Mouse (Mus musculus) cerebellum, postnatal 10 days (tissue): ENCODE measurements at regions not wholly inside any gene's neighbourhood (a gene's known extent, or its start where the extent isn't known, plus 50 kb on each side); places are given as distances from the start of the nearest gene placed in this dataset.
"Not testable (repeated sequence)": the region's sequence is repeated elsewhere in the genome, so short reads cannot be mapped to it uniquely, and the experiment has no call there.

Source experiments
- DNase-seq, 2 experiments: peaks; one replicate each; pipeline ENCODE4 v3.0.0; 2021; ENCODE audit warnings: mixed read lengths in 2 of 2

GRCm38 (mm10) chr4:23567827-23568226, 928.4 kb upstream of the Mms22l start:
- peak; percentile 26 to 34 for DNase-seq

DNA sequence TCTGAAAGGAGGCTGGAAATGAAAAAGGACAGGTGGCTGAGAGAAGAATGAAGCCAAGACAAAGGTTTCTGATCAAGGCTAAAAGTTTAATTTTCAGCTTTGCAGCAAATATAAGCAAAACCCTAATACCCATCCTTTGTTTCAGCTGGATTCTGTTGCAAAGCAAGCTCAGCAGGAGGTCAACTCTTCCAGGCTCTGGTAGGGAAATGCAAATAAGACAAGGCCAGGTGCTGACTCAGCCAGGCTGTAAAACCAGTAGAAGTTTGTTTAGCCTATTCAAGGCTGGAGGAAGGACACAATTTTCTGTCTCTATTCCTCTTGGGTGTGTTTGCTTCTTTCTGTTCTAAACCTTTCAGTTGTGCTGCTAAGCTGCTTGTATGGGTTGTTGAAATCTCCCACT, 923.2 kb upstream of the Mms22l start:
- peak in 1 of 2 experiments; percentile 2 for DNase-seq

- DNase-seq = no peak
Measured at GRCm38 (mm10) chr4:23587412-23587811, 908.8 kb upstream of the Mms22l start.

DNA sequence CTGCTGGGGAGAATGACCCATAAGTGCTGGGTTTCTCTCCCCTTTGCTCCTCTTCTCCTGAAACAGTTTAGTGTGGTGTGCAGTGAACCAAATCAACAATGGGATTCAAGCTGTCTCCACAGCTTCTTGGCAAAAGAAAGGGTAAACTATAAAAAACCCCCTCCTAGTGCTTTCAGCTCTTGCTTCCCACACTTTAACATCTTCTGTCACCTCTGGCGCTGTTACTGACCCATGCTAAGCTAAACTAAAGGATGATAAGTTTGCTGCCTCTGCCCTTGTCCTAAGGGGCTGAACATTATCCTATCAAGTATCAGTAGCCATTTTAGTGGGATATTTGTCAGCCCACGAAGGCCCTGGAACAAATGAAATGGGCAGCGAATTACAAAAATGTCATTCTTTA, 905.4 kb upstream of the Mms22l start:
- no peak for DNase-seq

- DNase-seq = no peak
Measured at GRCm38 (mm10) chr4:23591593-23591992, 904.7 kb upstream of the Mms22l start.

GRCm38 (mm10) chr4:23600070-23600469, 896.2 kb upstream of the Mms22l start:
- DNase-seq = no peak

DNA sequence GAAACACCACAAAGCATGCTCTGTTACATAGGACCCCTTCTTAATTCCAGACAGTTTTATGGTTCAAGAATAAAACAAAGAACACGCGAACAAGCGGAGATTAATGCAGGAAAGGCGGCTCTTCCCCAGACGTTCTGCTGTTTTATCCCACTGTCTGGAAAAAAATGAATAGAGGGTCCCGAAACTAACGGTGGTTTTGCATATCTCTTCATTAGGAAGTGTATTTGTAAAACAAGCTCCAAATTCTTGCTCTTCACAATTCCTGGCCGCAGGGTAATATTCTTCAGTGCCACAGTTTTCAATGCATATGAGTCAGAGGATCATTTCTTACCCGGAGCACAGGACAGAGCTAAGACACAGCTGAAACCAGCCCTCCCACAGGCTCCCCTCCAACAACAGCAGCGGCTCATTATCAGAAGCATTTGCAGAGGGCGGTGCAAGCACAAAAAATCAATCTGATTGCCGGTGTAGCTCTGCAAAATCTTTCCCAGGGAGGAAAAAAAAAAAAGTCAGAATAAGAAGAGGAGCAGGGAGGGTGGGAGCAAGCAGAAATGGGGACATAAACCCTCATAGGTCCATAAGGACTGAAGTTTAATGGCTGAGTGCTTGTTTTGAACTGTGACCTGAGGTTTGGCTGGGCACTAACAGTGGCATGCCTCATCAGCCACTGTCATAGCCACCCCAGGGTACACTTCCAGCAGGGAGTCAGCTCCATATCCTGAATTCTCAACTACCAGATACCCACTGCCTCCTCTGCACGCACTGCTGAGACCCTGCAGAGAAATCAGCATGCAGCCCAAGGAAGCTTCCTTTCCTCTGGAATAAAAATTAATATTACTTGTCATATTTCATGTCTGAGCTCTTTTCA, 894.6 kb upstream of the Mms22l start:
- peak; percentile 28 to 41 for DNase-seq

GRCm38 (mm10) chr4:23602294-23602932, 893.8 kb upstream of the Mms22l start:
- DNase-seq = peak in 1 of 2 experiments; percentile 5

- DNase-seq = peak; percentile 9 to 21
Measured at GRCm38 (mm10) chr4:23607348-23607747, 888.9 kb upstream of the Mms22l start.

- no peak for DNase-seq
Measured at GRCm38 (mm10) chr4:23621208-23621607, 875.0 kb upstream of the Mms22l start.

DNA sequence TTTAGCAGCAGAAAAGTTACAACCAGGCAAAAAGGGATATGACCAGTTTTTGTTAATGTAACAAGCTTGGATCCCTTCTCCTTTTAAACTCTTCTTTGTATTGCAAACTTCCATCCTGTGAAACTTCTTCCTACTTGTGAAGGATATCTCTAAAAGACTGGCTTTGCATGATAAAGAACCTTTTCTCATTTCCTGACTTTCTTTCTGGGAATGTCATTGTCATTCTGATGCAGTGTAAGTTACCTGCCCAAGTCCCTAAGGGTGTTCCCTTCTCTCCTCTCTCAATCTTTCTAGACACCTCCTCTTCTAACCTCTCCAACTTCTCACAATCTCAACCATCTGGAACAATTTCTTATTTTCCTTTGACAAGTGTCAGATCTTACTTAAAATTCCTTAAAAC, 874.0 kb upstream of the Mms22l start:
- DNase-seq = no peak

- DNase-seq = peak; percentile 15 to 30
Measured at GRCm38 (mm10) chr4:23636231-23636928, 859.9 kb upstream of the Mms22l start.

- DNase-seq = peak in 1 of 2 experiments; percentile 2
Measured at GRCm38 (mm10) chr4:23636929-23637235, 859.4 kb upstream of the Mms22l start.

- DNase-seq = not testable (repeated sequence)
Measured at GRCm38 (mm10) chr4:23656671-23657070, 839.6 kb upstream of the Mms22l start.

DNA sequence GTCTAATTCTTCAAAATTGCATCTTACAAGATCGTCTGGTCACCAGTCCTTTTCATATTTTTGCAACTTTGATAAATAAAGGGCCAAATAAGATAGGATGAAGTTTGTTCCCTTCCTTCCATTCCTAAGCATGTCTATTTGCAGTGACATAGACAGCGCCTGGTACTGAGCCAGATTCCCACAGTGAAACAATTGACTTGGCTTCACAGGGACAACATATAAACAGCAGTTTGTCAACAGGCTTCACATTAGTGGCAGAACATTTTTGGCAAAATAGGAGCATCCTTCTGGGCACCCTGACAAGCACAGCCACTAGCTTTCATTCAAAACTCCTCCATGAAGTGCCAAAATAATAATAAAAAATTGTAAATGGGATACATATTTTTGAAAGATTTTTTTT, 827.4 kb upstream of the Mms22l start:
- DNase-seq = peak; percentile 94

- DNase-seq = no peak
Measured at GRCm38 (mm10) chr4:23703626-23704025, 792.6 kb upstream of the Mms22l start.

DNA sequence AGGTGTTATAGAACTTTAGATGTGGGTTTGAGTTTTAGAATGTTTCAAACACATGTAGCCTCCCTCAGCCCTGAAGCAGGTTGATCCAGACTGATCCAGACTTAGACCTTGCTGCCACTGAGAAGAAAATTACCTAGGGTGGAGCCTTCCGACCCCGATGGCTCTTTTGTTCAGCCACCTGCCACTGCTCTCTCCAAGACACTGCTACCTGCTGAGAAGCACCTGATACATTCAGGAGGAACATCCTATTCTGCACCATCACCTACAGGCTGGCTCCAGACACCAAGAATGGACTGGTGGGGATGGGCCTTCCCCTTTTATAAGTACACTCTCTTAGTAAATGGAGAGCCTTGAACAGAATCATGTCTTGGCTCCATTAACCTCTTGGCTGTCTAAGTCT, 785.5 kb upstream of the Mms22l start:
- DNase-seq = no peak

GRCm38 (mm10) chr4:23713781-23714415, 782.4 kb upstream of the Mms22l start:
- DNase-seq = no peak

- DNase-seq = no peak
Measured at GRCm38 (mm10) chr4:23727846-23728245, 768.4 kb upstream of the Mms22l start.

DNA sequence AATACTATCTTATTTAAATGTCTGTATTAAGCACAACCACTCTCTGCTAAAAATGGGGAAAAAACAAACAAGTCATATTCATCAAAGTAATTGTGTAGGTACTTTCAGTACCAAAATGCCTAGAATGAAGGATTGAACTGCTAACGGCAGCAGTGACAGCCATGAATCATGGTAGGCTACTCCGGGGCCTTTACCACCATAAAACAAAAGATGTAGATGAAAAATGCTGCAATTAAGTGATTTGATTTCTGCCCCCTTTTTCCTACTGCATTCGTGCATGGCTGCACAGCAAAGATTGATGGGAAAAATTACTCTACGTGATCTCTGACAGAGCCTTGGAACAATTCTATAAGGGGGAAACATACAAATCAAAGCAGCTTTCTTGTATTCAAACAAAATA, 763.8 kb upstream of the Mms22l start:
- no peak for DNase-seq

- no peak for DNase-seq
Measured at GRCm38 (mm10) chr4:23744079-23744478, 752.2 kb upstream of the Mms22l start.

GRCm38 (mm10) chr4:23758005-23758404, 738.2 kb upstream of the Mms22l start:
- DNase-seq = no peak
